8 mouse cellular contexts compared by ENCODE assay signal in genomic region chr7:66061057-66061456, GRCm38 (mm10). TPM values are rescaled to one million over a fixed set of nuclear protein-coding genes. Genes with fewer than 3 reads are reported as not detected.
A peak's percentile ranks its signal among the peaks of the same experiment; 100 is the strongest.
DNase-seq lines count a peak whose midpoint lies in the region; ATAC-seq and TF ChIP-seq lines count a peak whose summit lies in the region.

No protein-coding gene starts in this region.

- no peaks in the 10 kb centered on the region for H3K4me1 ChIP-seq in cerebellum, adult 2 months (ENCODE audit: control insufficient read depth, insufficient read depth, low read length)
- peaks cover 4% of the 10 kb centered on the region; the same call in 1 of the 2 replicates for H3K4me1 ChIP-seq in neural tube, embryonic 11.5 days (ENCODE audit: control insufficient read depth, insufficient read depth, low read length)
- H3K4me1 ChIP-seq in limb, embryonic 13.5 days = peaks cover 17% of the 10 kb centered on the region
- peaks cover 9% of the 10 kb centered on the region; the same call in 1 of the 2 replicates for H3K4me1 ChIP-seq in stomach, embryonic 16.5 days (ENCODE audit: control insufficient read depth, insufficient read depth, low read length)

- ATAC-seq in neural tube, embryonic 11.5 days (ENCODE audit: insufficient read depth, low FRiP score, low TSS enrichment) = no peak
- no peak for ATAC-seq in limb, embryonic 13.5 days (ENCODE audit: low FRiP score, low read depth)
- no peak for ATAC-seq in stomach, embryonic 16.5 days (ENCODE audit: insufficient read depth, low FRiP score)

- H3K4me2 ChIP-seq in neural tube, embryonic 11.5 days (ENCODE audit: low read depth) = peak overlapping the region; percentile 59
- H3K4me2 ChIP-seq in limb, embryonic 13.5 days (replicated peaks) = peak overlapping the region; percentile 89
- H3K4me2 ChIP-seq in stomach, embryonic 16.5 days (ENCODE audit: low read depth, low read length) = peak overlapping the region; percentile 91

- no peaks in the 10 kb centered on the region for H3K36me3 ChIP-seq in neural tube, embryonic 11.5 days (ENCODE audit: control insufficient read depth, insufficient read depth, low read length)
- H3K36me3 ChIP-seq in limb, embryonic 13.5 days = peaks cover 32% of the 10 kb centered on the region
- peaks cover 12% of the 10 kb centered on the region; the same call in 1 of the 2 replicates for H3K36me3 ChIP-seq in stomach, embryonic 16.5 days (ENCODE audit: control insufficient read depth, insufficient read depth, low read length)

- TF ChIP-seq POLR2A in cerebellum, adult 2 months (IDR thresholded peaks at IDR 0.05; ENCODE audit: borderline replicate concordance, insufficient read depth, low read length) = no peak

- no peaks in the 10 kb centered on the region for H3K27me3 ChIP-seq in cerebellum, adult 2 months (ENCODE audit: control insufficient read depth, insufficient read depth, low read length)
- no peaks in the 10 kb centered on the region for H3K27me3 ChIP-seq in neural tube, embryonic 11.5 days (ENCODE audit: control insufficient read depth, insufficient read depth, low read length)
- H3K27me3 ChIP-seq in limb, embryonic 13.5 days = no peaks in the 10 kb centered on the region
- H3K27me3 ChIP-seq in stomach, embryonic 16.5 days (ENCODE audit: control insufficient read depth, insufficient read depth, low read length) = no peaks in the 10 kb centered on the region

- WGBS in cerebellum, adult 2 months = 2% methylated on average over 14 of the region's 14 CpGs
- 2% methylated on average over 14 of the region's 14 CpGs for WGBS in neural tube, embryonic 11.5 days
- WGBS in limb, embryonic 13.5 days = under 1% methylated on average over 14 of the region's 14 CpGs
- WGBS in stomach, embryonic 16.5 days = 1% methylated on average over 14 of the region's 14 CpGs

- no peaks in the 10 kb centered on the region for H3K9me3 ChIP-seq in neural tube, embryonic 11.5 days (ENCODE audit: control insufficient read depth, low read length)
- H3K9me3 ChIP-seq in limb, embryonic 13.5 days = no peaks in the 10 kb centered on the region
- H3K9me3 ChIP-seq in stomach, embryonic 16.5 days (replicated peaks; ENCODE audit: control insufficient read depth, low read length) = no peaks in the 10 kb centered on the region

- peak overlapping the region; percentile 80 for H3K4me3 ChIP-seq in cerebellum, adult 2 months (replicated peaks; ENCODE audit: insufficient read depth, low read depth, low read length)
- peak overlapping the region; percentile 69 for H3K4me3 ChIP-seq in neural tube, embryonic 11.5 days (ENCODE audit: low read depth, low read length)
- H3K4me3 ChIP-seq in limb, embryonic 13.5 days = peak overlapping the region; percentile 98
- H3K4me3 ChIP-seq in stomach, embryonic 16.5 days (replicated peaks; ENCODE audit: low read length) = peak overlapping the region; percentile 85

- peak overlapping the region; percentile 81 for H3K9ac ChIP-seq in neural tube, embryonic 11.5 days (ENCODE audit: low read length)
- peak overlapping the region; percentile 92 for H3K9ac ChIP-seq in limb, embryonic 13.5 days
- H3K9ac ChIP-seq in stomach, embryonic 16.5 days (ENCODE audit: low read length) = peak overlapping the region; percentile 92

- DNase-seq in cerebellum, adult 2 months = no peak
- DNase-seq in cerebellum, adult 9-11 months = no peak
- no peak for DNase-seq in neural tube, embryonic 11.5 days (ENCODE audit: low spot score)
- no peak for DNase-seq in neural tube, embryonic 10.5 days (ENCODE audit: extremely low spot score, low spot score)
- no peak for DNase-seq in T-cell, adult 2 months (ENCODE audit: low spot score)
- DNase-seq in adrenal gland, adult 8-10 months = no peak

- H3K27ac ChIP-seq in cerebellum, adult 2 months (ENCODE audit: insufficient read depth, low read length) = no peak overlapping the region
- H3K27ac ChIP-seq in neural tube, embryonic 11.5 days (ENCODE audit: low read depth, low read length) = no peak overlapping the region
- no peak overlapping the region; the same call in 1 of the 2 replicates for H3K27ac ChIP-seq in limb, embryonic 13.5 days
- no peak overlapping the region; the same call in 1 of the 2 replicates for H3K27ac ChIP-seq in stomach, embryonic 16.5 days (ENCODE audit: low read length)

- no peak for TF ChIP-seq CTCF in cerebellum, adult 2 months (IDR thresholded peaks at IDR 0.05; ENCODE audit: borderline replicate concordance, insufficient read depth, low read depth, low read length)

RNA-seq across cellular contexts. Expression of gene Snrpa1, which starts 2.3 kb away (rescaled TPM):
- 43.8 and 45.9 TPM in 2 replicates for polyA plus RNA-seq in cerebellum, adult 2 months (2012; rRNA removed)
- polyA plus RNA-seq in neural tube, embryonic 11.5 days (2014; fragmentation: Nextera tagmentation; extraction: Ambion mirVana) = 212 and 239 TPM in 2 replicates
- 186 and 192 TPM in 2 replicates for polyA plus RNA-seq in limb, embryonic 13.5 days (2015; fragmentation: Nextera tagmentation; extraction: Ambion mirVana)
- polyA plus RNA-seq in stomach, embryonic 16.5 days (2015; fragmentation: Nextera tagmentation; extraction: Ambion mirVana) = 126 and 143 TPM in 2 replicates
- 10 to 100 TPM; 30.4 to 43.3 (median 34.4) TPM for total RNA-seq in adrenal gland, adult 8-10 months (2022)

RNA-seq across cellular contexts. Expression of gene Gm45213, which starts 17.7 kb away (rescaled TPM):
- not detected in 2 replicates for polyA plus RNA-seq in cerebellum, adult 2 months (2012; rRNA removed)
- not detected in 2 replicates for polyA plus RNA-seq in neural tube, embryonic 11.5 days (2014; fragmentation: Nextera tagmentation; extraction: Ambion mirVana)
- not detected in 2 replicates for polyA plus RNA-seq in limb, embryonic 13.5 days (2015; fragmentation: Nextera tagmentation; extraction: Ambion mirVana)
- not detected in 2 replicates for polyA plus RNA-seq in stomach, embryonic 16.5 days (2015; fragmentation: Nextera tagmentation; extraction: Ambion mirVana)
- total RNA-seq in adrenal gland, adult 8-10 months (2022) = not detected

RNA-seq across cellular contexts. Expression of gene Selenos, which starts 18.4 kb away (rescaled TPM):
- polyA plus RNA-seq in cerebellum, adult 2 months (2012; rRNA removed) = 113 and 123 TPM in 2 replicates
- polyA plus RNA-seq in neural tube, embryonic 11.5 days (2014; fragmentation: Nextera tagmentation; extraction: Ambion mirVana) = 88.8 and 98.4 TPM in 2 replicates
- 121 and 128 TPM in 2 replicates for polyA plus RNA-seq in limb, embryonic 13.5 days (2015; fragmentation: Nextera tagmentation; extraction: Ambion mirVana)
- 135 and 136 TPM in 2 replicates for polyA plus RNA-seq in stomach, embryonic 16.5 days (2015; fragmentation: Nextera tagmentation; extraction: Ambion mirVana)
- 100 to 1,000 TPM in 3 of 4 experiments, 10 to 100 TPM in 1; 94.9 to 132 (median 113) TPM for total RNA-seq in adrenal gland, adult 8-10 months (2022)

RNA-seq across cellular contexts. Expression of gene Chsy1, which starts 48.3 kb away (rescaled TPM):
- polyA plus RNA-seq in cerebellum, adult 2 months (2012; rRNA removed) = 6.1 and 6.8 TPM in 2 replicates
- polyA plus RNA-seq in neural tube, embryonic 11.5 days (2014; fragmentation: Nextera tagmentation; extraction: Ambion mirVana) = 20.5 and 21.1 TPM in 2 replicates
- 24.9 and 26.4 TPM in 2 replicates for polyA plus RNA-seq in limb, embryonic 13.5 days (2015; fragmentation: Nextera tagmentation; extraction: Ambion mirVana)
- polyA plus RNA-seq in stomach, embryonic 16.5 days (2015; fragmentation: Nextera tagmentation; extraction: Ambion mirVana) = 10.2 and 12.1 TPM in 2 replicates
- total RNA-seq in adrenal gland, adult 8-10 months (2022) = 10 to 100 TPM; 13.8 to 15.8 (median 15.0) TPM
